Mouse (Mus musculus): ENCODE results near the gene Suco.

Suco gene

GRCm38 (mm10) chr1:161791854-161792686, 84.4 kb downstream of the Suco start:
- intact Hi-C loops (cut with DNase I): no loop called here

- intact Hi-C loops (cut with DNase I): no loop called here
These were observed 88.1 kb downstream of the Suco start, which contains the start of gene Fasl for GRCm38 (mm10) chr1:161788339-161788738. Gene Fasl, minus strand, starts transcription at chr1:161788495.

GRCm38 (mm10) chr1:161782725-161783124, 93.8 kb downstream of the Suco start:
- intact Hi-C loops (cut with DNase I): no loop called here

GRCm38 (mm10) chr1:161781594-161781993, 94.9 kb downstream of the Suco start:
- intact Hi-C loops (cut with DNase I): no loop called here

- intact Hi-C loops (cut with DNase I): no loop called here
These were observed 97.4 kb downstream of the Suco start for GRCm38 (mm10) chr1:161779057-161779456.

- intact Hi-C loops (cut with DNase I): no loop called here
These were observed 101.3 kb downstream of the Suco start for GRCm38 (mm10) chr1:161775151-161775550.

GRCm38 (mm10) chr1:161771293-161771692, 105.2 kb downstream of the Suco start:
- intact Hi-C loops (cut with DNase I): no loop called here

- intact Hi-C loops (cut with DNase I): no loop called here
These were observed 107.2 kb downstream of the Suco start for GRCm38 (mm10) chr1:161769329-161769728.

GRCm38 (mm10) chr1:161767101-161767524, 109.4 kb downstream of the Suco start:
- intact Hi-C loops (cut with DNase I): no loop called here

- intact Hi-C loops (cut with DNase I): no loop called here
These were observed 109.8 kb downstream of the Suco start for GRCm38 (mm10) chr1:161766656-161767055.
